Mouse (Mus musculus): ENCODE measurements around the gene Uts2. TPM values are rescaled to one million over a fixed set of nuclear protein-coding genes. Genes with fewer than 3 reads are reported as not detected.

Gene Uts2
- polyA plus RNA-seq, 1 experiment from 2014 or later = not detected

- no peaks in the 10 kb centered on the region for H3K27me3 ChIP-seq
- no peak overlapping the region for H3K4me3 ChIP-seq (replicated peaks)
- no peaks in the 10 kb centered on the region for H3K4me1 ChIP-seq (replicated peaks)
- H3K9me3 ChIP-seq = no peaks in the 10 kb centered on the region
- no peak for ATAC-seq (ENCODE audit: insufficient number of reproducible peaks, insufficient read depth, low FRiP score, low TSS enrichment, low read depth)
- WGBS = 78% methylated on average over 8 of the region's 8 CpGs
- H3K36me3 ChIP-seq = no peaks in the 10 kb centered on the region
- no peak overlapping the region for H3K9ac ChIP-seq (replicated peaks)
- H3K27ac ChIP-seq = no peak overlapping the region
- H3K4me2 ChIP-seq = no peak overlapping the region
Observed at GRCm38 (mm10) chr4:150973264-150973663, 23.6 kb upstream of the Uts2 start.

DNA sequence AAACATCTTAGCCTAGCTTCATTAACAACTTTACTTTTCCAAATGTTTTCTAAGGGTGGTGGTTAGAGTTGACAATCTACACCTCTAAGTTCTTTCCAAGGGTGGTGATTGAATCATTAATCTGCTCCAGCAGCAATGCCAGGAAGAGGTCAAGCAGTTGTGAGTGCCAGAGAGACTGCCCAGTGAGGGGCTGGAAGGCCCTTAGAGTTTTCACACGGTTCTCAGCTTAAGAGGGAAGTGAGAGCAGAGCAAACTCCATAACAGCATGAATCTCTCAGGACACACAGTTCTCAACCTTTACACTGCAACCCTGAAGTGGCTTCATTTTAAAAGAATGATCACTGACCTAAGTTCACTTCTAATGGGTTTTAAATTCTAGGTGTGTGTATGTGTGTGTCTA lies 21.8 kb upstream of the Uts2 start:
- Histone ChIP-seq H3K4me3 (replicated peaks) (no peak overlapping the region), H3K9ac (replicated peaks) (no peak overlapping the region), H3K27me3 (no peaks in the 10 kb centered on the region), H3K9me3 (no peaks in the 10 kb centered on the region), H3K27ac (no peak overlapping the region), H3K36me3 (no peaks in the 10 kb centered on the region), H3K4me2 (no peak overlapping the region), H3K4me1 (replicated peaks) (no peaks in the 10 kb centered on the region)
- ATAC-seq (ENCODE audit: insufficient number of reproducible peaks, insufficient read depth, low FRiP score, low TSS enrichment, low read depth) = no peak
- WGBS = 21% methylated on average over 1 of the region's 1 CpGs

DNA sequence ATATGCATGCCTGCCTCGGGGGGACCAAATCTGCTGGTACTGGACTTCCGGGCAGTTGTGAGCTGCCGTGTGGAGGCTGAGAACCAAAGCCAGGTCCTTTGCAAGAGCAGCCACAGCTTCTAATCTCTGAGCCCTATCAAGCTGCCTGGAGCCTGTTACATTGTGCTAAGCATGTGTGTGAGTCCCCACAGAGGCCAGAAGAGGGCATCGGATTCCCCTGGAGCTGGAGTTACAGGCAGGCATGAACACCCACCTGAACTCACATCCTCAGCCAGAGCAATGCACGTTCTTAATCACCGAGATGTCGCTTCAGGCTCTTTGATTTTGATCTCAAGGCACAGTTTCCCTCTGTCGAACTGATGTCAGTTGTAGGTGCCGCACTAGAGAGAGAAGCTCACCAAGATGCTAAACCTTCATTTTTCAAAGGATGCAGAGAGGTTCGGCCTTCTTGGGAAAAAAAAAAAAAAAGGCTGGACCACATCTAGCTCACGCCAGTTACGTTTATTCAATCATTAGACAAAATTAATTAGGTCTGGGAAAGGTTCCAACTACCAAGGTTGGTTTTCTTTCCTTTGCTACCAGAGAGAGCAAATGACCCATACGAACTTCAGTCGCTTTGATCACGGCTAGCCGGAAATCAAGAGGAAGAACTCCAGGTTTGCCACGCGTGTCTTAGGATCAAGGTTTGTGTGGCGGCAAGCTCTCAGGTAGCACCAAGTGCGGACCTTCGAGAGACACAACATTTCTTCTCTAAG lies 18.6 kb upstream of the Uts2 start:
- H3K4me3 ChIP-seq (replicated peaks) = no peak overlapping the region
- no peaks in the 10 kb centered on the region for H3K36me3 ChIP-seq
- H3K9ac ChIP-seq (replicated peaks) = no peak overlapping the region
- no peak overlapping the region for H3K27ac ChIP-seq
- H3K4me1 ChIP-seq (replicated peaks) = no peaks in the 10 kb centered on the region
- no peak for ATAC-seq (ENCODE audit: insufficient number of reproducible peaks, insufficient read depth, low FRiP score, low TSS enrichment, low read depth)
- no peaks in the 10 kb centered on the region for H3K9me3 ChIP-seq
- H3K27me3 ChIP-seq = no peaks in the 10 kb centered on the region
- 91% methylated on average over 21 of the region's 21 CpGs for WGBS
- H3K4me2 ChIP-seq = no peak overlapping the region

GRCm38 (mm10) chr4:150979455-150979854 lies 17.4 kb upstream of the Uts2 start:
- Histone ChIP-seq H3K4me2 (no peak overlapping the region), H3K4me1 (replicated peaks) (no peaks in the 10 kb centered on the region), H3K27ac (no peak overlapping the region), H3K36me3 (no peaks in the 10 kb centered on the region), H3K4me3 (replicated peaks) (no peak overlapping the region), H3K9ac (replicated peaks) (no peak overlapping the region), H3K9me3 (no peaks in the 10 kb centered on the region), H3K27me3 (no peaks in the 10 kb centered on the region)
- WGBS = 79% methylated on average over 9 of the region's 9 CpGs
- no peak for ATAC-seq (ENCODE audit: insufficient number of reproducible peaks, insufficient read depth, low FRiP score, low TSS enrichment, low read depth)

DNA sequence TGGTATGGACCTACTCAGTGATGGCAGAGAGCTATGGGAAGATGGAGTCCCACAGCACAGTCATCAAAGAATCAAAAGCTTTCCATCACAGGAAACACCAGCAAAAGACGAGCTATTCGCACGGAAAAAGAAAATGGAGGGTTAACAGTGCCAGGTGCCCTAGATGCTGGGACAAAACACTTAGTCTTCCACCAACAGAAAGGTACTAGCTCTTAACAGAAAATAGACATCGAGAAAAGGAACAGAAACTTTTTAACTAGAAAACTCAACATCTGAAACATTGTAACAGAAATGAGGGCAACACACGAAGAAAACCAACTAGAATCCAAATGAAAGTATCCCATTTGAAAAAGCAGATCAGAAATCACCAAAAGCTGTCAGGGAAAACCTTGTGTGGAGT lies 16.7 kb upstream of the Uts2 start:
- H3K9ac ChIP-seq (replicated peaks) = no peak overlapping the region
- H3K9me3 ChIP-seq = no peaks in the 10 kb centered on the region
- no peaks in the 10 kb centered on the region for H3K36me3 ChIP-seq
- H3K4me2 ChIP-seq = no peak overlapping the region
- no peak overlapping the region for H3K4me3 ChIP-seq (replicated peaks)
- no peak for ATAC-seq (ENCODE audit: insufficient number of reproducible peaks, insufficient read depth, low FRiP score, low TSS enrichment, low read depth)
- 89% methylated on average over 5 of the region's 5 CpGs for WGBS
- no peak overlapping the region for H3K27ac ChIP-seq
- no peaks in the 10 kb centered on the region for H3K4me1 ChIP-seq (replicated peaks)
- H3K27me3 ChIP-seq = no peaks in the 10 kb centered on the region

- Histone ChIP-seq H3K36me3 (no peaks in the 10 kb centered on the region), H3K4me2 (no peak overlapping the region), H3K9me3 (no peaks in the 10 kb centered on the region), H3K27me3 (no peaks in the 10 kb centered on the region), H3K4me1 (replicated peaks) (peaks cover 2% of the 10 kb centered on the region; the same call in 1 of the 2 replicates), H3K4me3 (replicated peaks) (no peak overlapping the region), H3K9ac (replicated peaks) (no peak overlapping the region), H3K27ac (no peak overlapping the region)
- WGBS = 46% methylated on average over 6 of the region's 6 CpGs
- ATAC-seq (ENCODE audit: insufficient number of reproducible peaks, insufficient read depth, low FRiP score, low TSS enrichment, low read depth) = no peak
Observed at GRCm38 (mm10) chr4:150990148-150990547, 6.7 kb upstream of the Uts2 start.

DNA sequence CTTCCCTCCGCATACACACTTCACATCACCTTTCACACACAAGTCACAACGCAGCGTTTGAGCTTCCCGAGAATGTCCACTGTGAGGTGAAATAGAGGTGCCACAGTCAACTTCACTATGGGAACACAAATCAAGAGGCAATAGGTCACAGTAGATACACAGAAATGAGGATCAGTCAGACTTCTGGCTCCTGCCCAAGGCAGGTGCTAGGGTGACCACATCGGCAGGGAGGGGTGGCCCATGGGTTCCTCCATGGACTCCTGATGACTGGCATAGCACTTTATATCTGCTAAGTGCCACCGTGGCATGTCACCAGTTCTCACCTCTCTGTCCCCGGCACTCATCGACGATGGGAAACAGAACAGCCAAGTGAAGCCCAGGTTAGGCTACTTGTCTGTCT lies 1.7 kb downstream of the Uts2 start:
- H3K4me2 ChIP-seq = no peak overlapping the region
- H3K27ac ChIP-seq = no peak overlapping the region
- 93% methylated on average over 9 of the region's 9 CpGs for WGBS
- H3K4me3 ChIP-seq (replicated peaks) = no peak overlapping the region
- H3K9ac ChIP-seq (replicated peaks) = no peak overlapping the region
- H3K9me3 ChIP-seq = no peaks in the 10 kb centered on the region
- H3K4me1 ChIP-seq (replicated peaks) = peaks cover 5% of the 10 kb centered on the region; the same call in 1 of the 2 replicates
- H3K27me3 ChIP-seq = no peaks in the 10 kb centered on the region; the same call in 1 of the 2 replicates
- H3K36me3 ChIP-seq = no peaks in the 10 kb centered on the region
- ATAC-seq (ENCODE audit: insufficient number of reproducible peaks, insufficient read depth, low FRiP score, low TSS enrichment, low read depth) = no peak

DNA sequence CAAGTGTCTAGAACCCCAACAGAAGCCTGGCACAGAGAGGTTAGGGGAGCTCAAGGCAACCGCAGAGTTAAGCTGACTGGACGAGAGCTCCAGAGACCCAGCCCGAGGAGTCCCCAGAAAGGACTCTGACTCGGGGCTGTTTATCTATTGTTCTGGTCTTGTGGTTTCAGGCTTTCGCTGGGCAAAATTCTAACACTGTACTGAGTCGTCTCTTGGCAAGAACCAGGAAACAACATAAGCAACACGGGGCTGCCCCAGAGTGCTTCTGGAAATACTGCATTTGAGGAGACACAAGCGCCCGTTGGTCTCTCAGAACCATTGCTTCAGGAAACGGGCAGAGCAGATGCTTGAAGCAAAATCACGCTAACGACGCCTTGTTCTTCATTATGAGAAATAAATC lies 4.5 kb downstream of the Uts2 start:
- Histone ChIP-seq H3K4me1 (replicated peaks) (no peaks in the 10 kb centered on the region), H3K9me3 (no peaks in the 10 kb centered on the region), H3K36me3 (peaks cover 4% of the 10 kb centered on the region), H3K27ac (no peak overlapping the region), H3K27me3 (no peaks in the 10 kb centered on the region; the same call in 1 of the 2 replicates), H3K4me3 (replicated peaks) (no peak overlapping the region), H3K9ac (replicated peaks) (no peak overlapping the region), H3K4me2 (no peak overlapping the region)
- no peak for ATAC-seq (ENCODE audit: insufficient number of reproducible peaks, insufficient read depth, low FRiP score, low TSS enrichment, low read depth)
- WGBS = 76% methylated on average over 13 of the region's 13 CpGs

DNA sequence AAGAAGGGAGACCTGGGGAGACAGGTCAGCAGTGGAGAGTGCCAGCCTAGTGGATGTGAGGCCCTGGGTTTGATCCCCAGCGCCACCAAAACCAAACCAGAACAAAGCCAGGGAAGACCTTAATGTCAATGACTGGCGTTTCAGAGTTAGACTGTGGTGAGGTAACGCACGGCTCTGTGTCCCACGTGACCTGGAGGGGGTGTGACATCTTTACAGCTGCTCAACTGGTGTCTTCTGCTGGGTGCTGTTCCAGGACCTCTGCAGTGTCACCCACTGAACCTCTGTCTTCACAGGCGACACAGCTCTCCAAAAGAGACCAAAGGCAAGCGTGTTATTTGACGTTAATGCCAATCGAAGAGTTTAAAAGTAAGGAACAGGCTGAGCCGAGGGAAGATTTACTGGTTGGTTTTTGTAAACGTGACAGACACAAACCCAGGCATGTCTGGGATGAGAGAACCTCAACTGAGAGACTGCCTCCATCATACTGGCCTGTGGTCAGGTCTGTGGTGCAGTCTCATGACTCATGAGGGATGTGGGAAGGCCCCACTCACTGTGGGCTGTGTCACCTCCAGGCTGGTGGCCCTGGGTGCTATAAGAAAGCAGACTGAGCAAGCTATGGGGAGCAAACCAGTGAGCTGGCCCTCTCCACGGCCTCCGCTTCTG lies 8.9 kb downstream of the Uts2 start:
- no peak for ATAC-seq (ENCODE audit: insufficient number of reproducible peaks, insufficient read depth, low FRiP score, low TSS enrichment, low read depth)
- no peak overlapping the region for H3K4me3 ChIP-seq (replicated peaks)

GRCm38 (mm10) chr4:151006945-151007344 lies 10.0 kb downstream of the Uts2 start:
- Histone ChIP-seq H3K4me3 (replicated peaks) (no peak overlapping the region), H3K9ac (replicated peaks) (no peak overlapping the region), H3K27me3 (no peaks in the 10 kb centered on the region), H3K36me3 (peaks cover 23% of the 10 kb centered on the region), H3K9me3 (no peaks in the 10 kb centered on the region), H3K27ac (no peak overlapping the region), H3K4me1 (replicated peaks) (no peaks in the 10 kb centered on the region), H3K4me2 (no peak overlapping the region)
- WGBS = 44% methylated on average over 6 of the region's 6 CpGs
- no peak for ATAC-seq (ENCODE audit: insufficient number of reproducible peaks, insufficient read depth, low FRiP score, low TSS enrichment, low read depth)

More for the DNA sequence above, 8.9 kb downstream of the Uts2 start:
- Histone ChIP-seq H3K27ac (no peak overlapping the region), H3K9me3 (no peaks in the 10 kb centered on the region), H3K9ac (replicated peaks) (no peak overlapping the region), H3K27me3 (no peaks in the 10 kb centered on the region; the same call in 1 of the 2 replicates), H3K36me3 (peaks cover 22% of the 10 kb centered on the region), H3K4me1 (replicated peaks) (no peaks in the 10 kb centered on the region), H3K4me2 (no peak overlapping the region)
- WGBS = 92% methylated on average over 13 of the region's 13 CpGs

GRCm38 (mm10) chr4:151010316-151010715 lies 13.4 kb downstream of the Uts2 start:
- Histone ChIP-seq H3K36me3 (peaks cover 39% of the 10 kb centered on the region), H3K9me3 (no peaks in the 10 kb centered on the region), H3K9ac (replicated peaks) (no peak overlapping the region), H3K4me1 (replicated peaks) (no peaks in the 10 kb centered on the region), H3K27me3 (no peaks in the 10 kb centered on the region), H3K4me2 (no peak overlapping the region), H3K4me3 (replicated peaks) (no peak overlapping the region), H3K27ac (no peak overlapping the region)
- 82% methylated on average over 7 of the region's 7 CpGs for WGBS
- ATAC-seq (ENCODE audit: insufficient number of reproducible peaks, insufficient read depth, low FRiP score, low TSS enrichment, low read depth) = no peak
